Comparison of ENCODE assay signal across 16 mouse cellular contexts in the genomic region with DNA sequence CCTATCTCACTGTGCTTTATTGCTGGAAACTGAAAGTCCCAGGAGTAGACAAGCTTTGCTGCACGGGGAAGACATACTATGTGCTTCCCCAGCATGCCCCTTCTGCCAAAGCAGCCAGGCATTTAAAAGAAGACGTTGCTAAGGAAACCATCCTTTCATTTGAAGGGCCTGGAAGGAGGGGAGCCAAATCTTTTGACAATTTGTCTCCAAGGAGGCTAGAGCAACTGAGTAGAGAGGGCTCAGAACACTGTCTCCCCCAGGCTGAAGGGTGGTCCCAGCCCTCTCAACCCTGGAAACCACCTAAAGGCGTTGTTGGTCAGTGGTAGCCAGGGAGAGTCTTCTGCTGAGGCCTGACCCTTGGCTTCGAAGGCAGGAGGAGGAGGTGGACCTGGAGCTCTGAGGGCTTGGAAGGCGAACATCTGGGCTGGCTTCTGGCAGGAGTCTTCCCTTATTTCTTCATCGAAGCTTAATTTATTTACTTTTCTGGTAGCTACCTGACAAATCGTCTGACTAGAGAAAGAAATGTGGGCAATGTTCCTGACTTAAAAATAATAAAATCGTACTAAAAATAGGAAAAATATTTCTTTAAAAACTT.
DNase-seq lines count a peak whose midpoint lies in the region; ATAC-seq and TF ChIP-seq lines count a peak whose summit lies in the region.
"Had no signal": no experiment of that assay in that cellular context is flagged by ENCODE, and none has a peak within 500 bp of the region (broad histone marks: within the 10 kb centered on the region; RNA-seq: fewer than 3 reads in every experiment).

No protein-coding gene starts in this region.

- no peaks in the 10 kb centered on the region for H3K36me3 ChIP-seq in forebrain, embryonic 10.5 days (replicated peaks)
- H3K36me3 ChIP-seq in forebrain, embryonic 11.5 days (ENCODE audit: control insufficient read depth, insufficient read depth, low read length), result no peaks in the 10 kb centered on the region
- no peaks in the 10 kb centered on the region for H3K36me3 ChIP-seq in hindbrain, embryonic 16.5 days (ENCODE audit: control insufficient read depth, insufficient read depth, low read length)
- H3K36me3 ChIP-seq in neural tube, embryonic 13.5 days, result no peaks in the 10 kb centered on the region
- H3K36me3 ChIP-seq: G1E had no signal

- H3K9ac ChIP-seq in forebrain, embryonic 11.5 days (ENCODE audit: low read length), result no peak overlapping the region
- no peak overlapping the region for H3K9ac ChIP-seq in hindbrain, embryonic 16.5 days (ENCODE audit: low read depth, low read length)
- H3K9ac ChIP-seq in neural tube, embryonic 13.5 days, result no peak overlapping the region

- peaks cover 41% of the 10 kb centered on the region for H3K4me1 ChIP-seq in forebrain, embryonic 10.5 days
- H3K4me1 ChIP-seq in forebrain, embryonic 11.5 days (replicated peaks; ENCODE audit: control insufficient read depth, insufficient read depth, low read length), result peaks cover 4% of the 10 kb centered on the region; the same call in 1 of the 2 replicates
- peaks cover 22% of the 10 kb centered on the region for H3K4me1 ChIP-seq in hindbrain, embryonic 16.5 days (ENCODE audit: control insufficient read depth, insufficient read depth, low read depth, low read length)
- peaks cover 63% of the 10 kb centered on the region for H3K4me1 ChIP-seq in neural tube, embryonic 13.5 days (replicated peaks)

- no peak for TF ChIP-seq CTCF in layer of hippocampus, adult 2 months (conservative IDR thresholded peaks at IDR 0.05)
- TF ChIP-seq CTCF in left cerebral cortex, adult 2 months (IDR thresholded peaks at IDR 0.05), result no peak

- 0 out of 2 replicates have a peak overlapping the region, but pooled peaks have one; percentile 40 for H3K27ac ChIP-seq in forebrain, embryonic 10.5 days
- no peak overlapping the region for H3K27ac ChIP-seq in forebrain, embryonic 11.5 days (ENCODE audit: low read depth, low read length)
- H3K27ac ChIP-seq in layer of hippocampus, adult 2 months, result peak overlapping the region; percentile 33; the same call in 1 of the 2 replicates
- peak overlapping the region; percentile 52; the same call in 1 of the 2 replicates for H3K27ac ChIP-seq in hindbrain, embryonic 16.5 days (ENCODE audit: low read depth, low read length)
- no peak overlapping the region for H3K27ac ChIP-seq in neural tube, embryonic 13.5 days (replicated peaks)
- no peak overlapping the region for H3K27ac ChIP-seq in left cerebral cortex, adult 2 months

- no peak for DNase-seq in forebrain, embryonic 10.5 days (ENCODE audit: extremely low spot score, low spot score)
- DNase-seq in forebrain, embryonic 11.5 days (ENCODE audit: low spot score), result no peak
- DNase-seq in layer of hippocampus, adult 2 months (ENCODE audit: low spot score in 2 of 2), result peak in 1 of 2 experiments; percentile 36
- no peak for DNase-seq in layer of hippocampus, adult 9-11 months
- no peak for DNase-seq in left cerebral cortex, adult 2 months (ENCODE audit: extremely low spot score in 1 of 2, low spot score in 2 of 2)
- no peak for DNase-seq in urinary bladder, postnatal 10 days (ENCODE audit: low spot score)
- DNase-seq: cerebellum, adult 11-12 months; kidney, adult 2 months; kidney, postnatal 25 days; left cerebral cortex, postnatal 4 days; lung, adult 18-20 months; thymus, adult 18-20 months had no signal

- H3K27me3 ChIP-seq in forebrain, embryonic 10.5 days (ENCODE audit: poor library complexity, severe bottlenecking), result peaks cover 4% of the 10 kb centered on the region; the same call in 1 of the 2 replicates
- H3K27me3 ChIP-seq in forebrain, embryonic 11.5 days (ENCODE audit: control insufficient read depth, insufficient read depth, low read length), result no peaks in the 10 kb centered on the region
- no peaks in the 10 kb centered on the region for H3K27me3 ChIP-seq in hindbrain, embryonic 16.5 days (replicated peaks; ENCODE audit: control insufficient read depth, insufficient read depth, low read length)
- no peaks in the 10 kb centered on the region for H3K27me3 ChIP-seq in neural tube, embryonic 13.5 days

- H3K4me2 ChIP-seq in forebrain, embryonic 11.5 days (ENCODE audit: low read depth, low read length, severe bottlenecking), result no peak overlapping the region
- H3K4me2 ChIP-seq in hindbrain, embryonic 16.5 days (ENCODE audit: low read length), result no peak overlapping the region
- H3K4me2 ChIP-seq in neural tube, embryonic 13.5 days, result no peak overlapping the region

- no peaks in the 10 kb centered on the region for H3K9me3 ChIP-seq in forebrain, embryonic 10.5 days
- H3K9me3 ChIP-seq in forebrain, embryonic 11.5 days (ENCODE audit: control insufficient read depth, low read length), result no peaks in the 10 kb centered on the region
- H3K9me3 ChIP-seq in hindbrain, embryonic 16.5 days (ENCODE audit: control insufficient read depth, low read length), result no peaks in the 10 kb centered on the region
- H3K9me3 ChIP-seq in neural tube, embryonic 13.5 days, result no peaks in the 10 kb centered on the region

- intact Hi-C loops in left cerebral cortex, adult 2 months (cut with DNase I), result no loop called here

- no peak overlapping the region for H3K4me3 ChIP-seq in forebrain, embryonic 10.5 days
- no peak overlapping the region for H3K4me3 ChIP-seq in forebrain, embryonic 11.5 days (ENCODE audit: low read depth, low read length)
- H3K4me3 ChIP-seq in layer of hippocampus, adult 2 months, result no peak overlapping the region
- H3K4me3 ChIP-seq in hindbrain, embryonic 16.5 days (ENCODE audit: low read length), result no peak overlapping the region
- no peak overlapping the region for H3K4me3 ChIP-seq in neural tube, embryonic 13.5 days
- H3K4me3 ChIP-seq in left cerebral cortex, adult 2 months, result no peak overlapping the region
- H3K4me3 ChIP-seq: erythroblast, embryonic 14.5 days had no signal

- no peak for ATAC-seq in forebrain, embryonic 11.5 days (replicated peaks; ENCODE audit: low FRiP score)
- peak; percentile 75 for ATAC-seq in hindbrain, embryonic 16.5 days
- peak; percentile 30; the same call in 1 of the 2 replicates for ATAC-seq in neural tube, embryonic 13.5 days (ENCODE audit: low read depth)

- 54% methylated on average over 8 of the region's 8 CpGs for WGBS in forebrain, embryonic 10.5 days
- WGBS in forebrain, embryonic 11.5 days, result 52% methylated on average over 8 of the region's 8 CpGs
- WGBS in hindbrain, embryonic 16.5 days, result 36% methylated on average over 8 of the region's 8 CpGs
- WGBS in neural tube, embryonic 13.5 days, result 48% methylated on average over 8 of the region's 8 CpGs

Comparison
In these comparisons a context has a peak if more than half of its experiments do, and no peak if none do; other contexts are left out.
1. H3K27ac ChIP-seq: peak in forebrain, embryonic 10.5 days (single experiment), layer of hippocampus, adult 2 months (single experiment) and hindbrain, embryonic 16.5 days (single experiment); none in forebrain, embryonic 11.5 days (single experiment), neural tube, embryonic 13.5 days (single experiment) and left cerebral cortex, adult 2 months (single experiment).